Mouse (Mus musculus) E14TG2a.4 (cell line): ENCODE measurements around the gene Tgm3.

Source experiments
- H3K27me3 ChIP-seq: 2 replicates; pipeline ENCODE4 v1.6.1; 2014; ENCODE audit warnings: low read length, control low read depth; ENCODE audit not compliant: insufficient read depth
- H3K36me3 ChIP-seq: 2 replicates; pipeline ENCODE4 v1.6.1; 2014; ENCODE audit warnings: low read length, control low read depth; ENCODE audit not compliant: insufficient read depth
- H3K4me1 ChIP-seq: replicated peaks from 2 replicates; pipeline ENCODE4 v1.6.1; 2014; ENCODE audit warnings: low read depth, low read length, control low read depth
- H3K4me3 ChIP-seq: replicated peaks from 2 replicates; pipeline ENCODE4 v1.5.1; 2014; ENCODE audit warnings: mild to moderate bottlenecking, low read length
- H3K9me3 ChIP-seq: 2 replicates; pipeline ENCODE4 v1.6.1; 2014; ENCODE audit warnings: low read length, control low read depth
- CTCF ChIP-seq: conservative IDR thresholded peaks from 2 replicates; pipeline ENCODE4 v1.5.1; 2014; ENCODE audit warnings: low read length
- NANOG ChIP-seq: IDR thresholded peaks from 2 replicates; pipeline ENCODE4 v1.6.1; 2014; ENCODE audit warnings: borderline replicate concordance, low read length, mixed read lengths
- POU5F1 ChIP-seq: IDR thresholded peaks from 2 replicates; pipeline ENCODE4 v1.6.1; 2014; ENCODE audit warnings: low read length, borderline replicate concordance

Tgm3 gene

DNA sequence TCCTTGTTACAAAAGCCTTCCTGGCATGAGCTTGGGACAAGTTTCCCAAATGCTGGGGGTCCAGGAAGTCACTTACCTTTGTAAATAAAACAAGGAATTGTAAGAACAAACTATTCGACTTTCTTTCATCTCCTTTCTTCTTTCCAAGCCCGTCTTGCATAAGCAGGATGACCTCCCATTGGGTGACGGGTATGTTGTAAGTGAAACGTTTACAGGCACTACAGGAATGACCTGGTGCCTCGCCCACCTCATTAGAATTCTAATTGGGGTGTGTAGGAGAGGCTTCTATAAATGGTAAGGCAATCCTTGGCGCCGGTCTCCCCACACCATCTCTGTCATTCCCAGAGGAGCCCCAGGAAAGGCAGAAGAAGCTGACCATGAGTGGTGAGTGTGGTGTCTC is at the start of gene Tgm3:
TSS of gene Tgm3 (plus strand) at position 324 of the 400 bp plus-strand sequence.
- peaks cover 34% of the 10 kb centered on the region for H3K4me1 ChIP-seq
- H3K36me3 ChIP-seq, result no peaks in the 10 kb centered on the region
- TF ChIP-seq NANOG, result no peak
- TF ChIP-seq CTCF, result no peak
- TF ChIP-seq POU5F1, result no peak
- H3K9me3 ChIP-seq, result no peaks in the 10 kb centered on the region
- peaks cover 7% of the 10 kb centered on the region; the same call in 1 of the 2 replicates for H3K27me3 ChIP-seq
- H3K4me3 ChIP-seq, result peak within 1 kb of the TSS; percentile 21; the same call in 1 of the 2 replicates

DNA sequence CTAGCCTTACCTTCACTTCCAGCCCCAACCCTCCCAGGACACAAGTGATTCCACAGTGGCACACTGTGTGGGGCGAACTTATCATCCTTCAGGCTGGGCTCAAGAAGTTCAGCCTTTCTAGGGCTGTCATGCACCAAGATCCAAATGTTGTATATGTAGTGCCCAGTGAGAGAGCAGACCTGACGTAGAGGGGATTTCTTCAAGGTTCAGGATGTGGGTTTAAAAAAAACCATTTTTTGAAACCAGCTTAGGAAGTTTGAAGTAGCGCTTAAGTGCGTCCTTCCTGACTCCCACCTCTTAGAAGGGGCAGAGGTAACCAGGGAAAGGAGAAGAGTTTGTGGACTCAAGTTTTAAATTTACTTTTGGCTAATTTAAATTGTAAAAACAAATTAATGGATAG is 31.5 kb upstream of the Tgm3 start:
- H3K4me1 ChIP-seq, result no peaks in the 10 kb centered on the region
- H3K36me3 ChIP-seq, result no peaks in the 10 kb centered on the region
- no peak overlapping the region for H3K4me3 ChIP-seq
- H3K27me3 ChIP-seq, result no peaks in the 10 kb centered on the region
- H3K9me3 ChIP-seq, result no peaks in the 10 kb centered on the region
- no peak for TF ChIP-seq CTCF
- no peak for TF ChIP-seq NANOG
- TF ChIP-seq POU5F1, result no peak

- TF ChIP-seq NANOG, result no peak
- no peak for TF ChIP-seq POU5F1
- TF ChIP-seq CTCF, result no peak
- no peaks in the 10 kb centered on the region for H3K9me3 ChIP-seq
- no peaks in the 10 kb centered on the region for H3K36me3 ChIP-seq
Observed at GRCm38 (mm10) chr2:129987527-129988045, 24.6 kb upstream of the Tgm3 start.

DNA sequence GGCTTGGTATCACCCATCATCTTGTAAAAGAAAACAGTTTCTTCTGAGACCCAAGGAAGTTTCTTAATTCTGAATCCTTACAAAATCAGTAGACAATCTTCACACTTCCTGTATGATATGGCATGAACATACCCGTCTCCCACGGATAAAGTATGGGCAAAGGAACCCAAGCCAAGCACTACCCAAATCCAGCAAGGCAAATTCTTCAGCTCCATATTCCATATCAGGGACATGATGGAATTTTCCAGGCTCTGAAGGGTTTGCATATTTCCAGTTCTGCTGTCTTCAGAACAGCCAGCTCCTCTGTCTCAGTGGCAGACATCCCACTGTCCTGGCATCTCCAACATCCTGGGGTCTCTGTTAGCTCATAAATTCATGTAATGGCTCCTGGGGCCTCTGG is 22.5 kb upstream of the Tgm3 start:
- TF ChIP-seq POU5F1 (no peak), CTCF (no peak), NANOG (no peak)
- H3K36me3 ChIP-seq, result no peaks in the 10 kb centered on the region
- no peaks in the 10 kb centered on the region for H3K4me1 ChIP-seq
- H3K4me3 ChIP-seq, result no peak overlapping the region
- H3K27me3 ChIP-seq, result no peaks in the 10 kb centered on the region
- no peaks in the 10 kb centered on the region for H3K9me3 ChIP-seq

More at GRCm38 (mm10) chr2:129987527-129988045, 24.6 kb upstream of the Tgm3 start:
- no peak overlapping the region for H3K4me3 ChIP-seq
- H3K27me3 ChIP-seq, result no peaks in the 10 kb centered on the region
- H3K4me1 ChIP-seq, result no peaks in the 10 kb centered on the region

DNA sequence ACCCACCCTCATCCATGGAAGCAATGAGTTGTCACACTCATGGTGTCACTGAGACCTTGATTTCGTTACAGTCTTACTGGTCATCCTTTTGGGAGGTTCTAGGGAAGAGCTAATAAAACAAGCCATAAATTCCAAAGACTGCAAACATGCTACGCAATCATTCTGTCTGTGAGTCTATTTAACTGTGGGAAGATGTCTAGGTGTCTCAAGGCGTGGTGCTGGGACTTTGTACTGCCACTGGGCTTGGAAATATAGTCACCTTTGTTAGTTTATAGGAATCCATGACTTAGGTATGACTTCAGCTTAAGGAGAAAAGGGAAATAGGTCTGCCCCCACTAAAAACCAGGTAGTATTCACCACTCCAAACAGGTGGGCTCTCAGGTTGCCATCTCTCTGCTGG is 17.7 kb upstream of the Tgm3 start:
- Histone ChIP-seq H3K4me1 (no peaks in the 10 kb centered on the region), H3K9me3 (no peaks in the 10 kb centered on the region), H3K27me3 (no peaks in the 10 kb centered on the region), H3K4me3 (no peak overlapping the region), H3K36me3 (no peaks in the 10 kb centered on the region)
- TF ChIP-seq NANOG, result no peak
- no peak for TF ChIP-seq CTCF
- TF ChIP-seq POU5F1, result no peak

GRCm38 (mm10) chr2:129998476-129998875 is 13.7 kb upstream of the Tgm3 start:
- Histone ChIP-seq H3K4me1 (no peaks in the 10 kb centered on the region), H3K27me3 (no peaks in the 10 kb centered on the region), H3K4me3 (no peak overlapping the region), H3K36me3 (no peaks in the 10 kb centered on the region), H3K9me3 (no peaks in the 10 kb centered on the region)
- TF ChIP-seq NANOG (no peak), CTCF (no peak)

DNA sequence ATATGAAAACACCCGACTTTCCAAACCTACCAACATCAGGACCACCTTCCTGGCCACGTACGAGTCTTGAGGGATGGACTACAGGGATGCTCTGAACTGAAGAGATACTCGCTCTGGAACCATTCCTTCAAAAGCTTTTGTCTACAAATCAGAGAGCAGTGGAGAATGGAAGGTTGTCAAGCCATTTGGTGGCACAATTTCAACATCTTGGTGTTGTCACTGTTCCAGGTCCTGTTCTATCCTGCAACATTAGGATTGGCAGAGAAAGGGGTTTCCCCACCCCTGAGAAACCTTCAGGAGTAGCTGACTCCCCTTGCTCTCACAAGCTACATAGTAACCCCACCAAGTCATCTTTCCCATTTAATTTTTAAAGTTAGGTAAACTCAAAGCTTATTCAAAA is 12.9 kb upstream of the Tgm3 start:
- no peak overlapping the region for H3K4me3 ChIP-seq
- TF ChIP-seq CTCF (no peak), NANOG (no peak)
- H3K36me3 ChIP-seq, result no peaks in the 10 kb centered on the region
- H3K4me1 ChIP-seq, result no peaks in the 10 kb centered on the region
- no peaks in the 10 kb centered on the region for H3K27me3 ChIP-seq
- H3K9me3 ChIP-seq, result no peaks in the 10 kb centered on the region

DNA sequence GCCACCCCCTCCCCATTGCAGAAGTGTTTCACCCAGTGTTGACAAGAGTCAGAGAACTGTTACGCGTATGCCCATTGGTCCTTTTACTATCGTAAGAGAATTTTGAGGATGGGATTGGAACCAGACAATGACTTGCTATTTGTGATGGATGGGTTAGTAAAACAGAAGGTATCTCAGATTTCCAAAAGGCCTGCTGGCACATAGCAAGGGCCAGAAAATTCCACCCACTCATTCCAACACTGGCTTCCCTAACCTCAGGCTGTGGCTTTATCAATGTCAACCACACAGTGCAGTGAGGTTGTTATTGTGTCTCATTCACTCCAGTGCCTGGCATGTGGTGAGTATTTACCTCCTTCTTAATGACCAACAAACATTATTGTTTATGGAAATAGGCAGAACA is 11.5 kb upstream of the Tgm3 start:
- TF ChIP-seq NANOG (no peak), POU5F1 (no peak), CTCF (no peak)
- no peaks in the 10 kb centered on the region for H3K9me3 ChIP-seq
- no peaks in the 10 kb centered on the region for H3K36me3 ChIP-seq
- no peaks in the 10 kb centered on the region for H3K27me3 ChIP-seq
- no peak overlapping the region for H3K4me3 ChIP-seq
- H3K4me1 ChIP-seq, result no peaks in the 10 kb centered on the region

- Histone ChIP-seq H3K4me3 (no peak overlapping the region), H3K9me3 (no peaks in the 10 kb centered on the region), H3K27me3 (no peaks in the 10 kb centered on the region), H3K36me3 (no peaks in the 10 kb centered on the region), H3K4me1 (no peaks in the 10 kb centered on the region)
- TF ChIP-seq NANOG, result no peak
- no peak for TF ChIP-seq POU5F1
Observed at GRCm38 (mm10) chr2:130004046-130004445, 8.1 kb upstream of the Tgm3 start.
